Mouse (Mus musculus) gastrocnemius, adult 2 months (tissue): ENCODE data around the gene Pafah1b3. TPM values are rescaled to one million over a fixed set of nuclear protein-coding genes. Genes with fewer than 3 reads are reported as not detected.
A peak's percentile ranks its signal among the peaks of the same experiment; 100 is the strongest.

Source experiments
- DNase-seq: peaks from one replicate; pipeline ENCODE4 v3.0.0; 2022
- H3K27ac ChIP-seq: fragments of 200-600 bp; 2 replicates; pipeline ENCODE4 v1.8.1; 2022; ENCODE audit warnings: mild to moderate bottlenecking
- H3K4me3 ChIP-seq: fragments of 200-600 bp; 2 replicates; pipeline ENCODE4 v1.8.1; 2022; ENCODE audit warnings: mild to moderate bottlenecking, moderate library complexity
- CTCF ChIP-seq: fragments of 200-600 bp; IDR thresholded peaks from 2 replicates; pipeline ENCODE4 v1.8.1; 2022; ENCODE audit warnings: antibody characterized with exemption, mild to moderate bottlenecking, moderate library complexity
- intact Hi-C: fragments of 180-260 bp; cut with DNase I; formaldehyde crosslinking; loops from one replicate; pipeline ENCODE4 v1.15.1; 2025
- total RNA-seq, 2 experiments: library from RNA; stranded (reverse); gene quantifications; 2 replicates each; pipeline ENCODE4 v1.2.3; 2021

Pafah1b3 gene
- total RNA-seq, 2 experiments from 2014 or later = 0.38 to 0.86 TPM

DNA sequence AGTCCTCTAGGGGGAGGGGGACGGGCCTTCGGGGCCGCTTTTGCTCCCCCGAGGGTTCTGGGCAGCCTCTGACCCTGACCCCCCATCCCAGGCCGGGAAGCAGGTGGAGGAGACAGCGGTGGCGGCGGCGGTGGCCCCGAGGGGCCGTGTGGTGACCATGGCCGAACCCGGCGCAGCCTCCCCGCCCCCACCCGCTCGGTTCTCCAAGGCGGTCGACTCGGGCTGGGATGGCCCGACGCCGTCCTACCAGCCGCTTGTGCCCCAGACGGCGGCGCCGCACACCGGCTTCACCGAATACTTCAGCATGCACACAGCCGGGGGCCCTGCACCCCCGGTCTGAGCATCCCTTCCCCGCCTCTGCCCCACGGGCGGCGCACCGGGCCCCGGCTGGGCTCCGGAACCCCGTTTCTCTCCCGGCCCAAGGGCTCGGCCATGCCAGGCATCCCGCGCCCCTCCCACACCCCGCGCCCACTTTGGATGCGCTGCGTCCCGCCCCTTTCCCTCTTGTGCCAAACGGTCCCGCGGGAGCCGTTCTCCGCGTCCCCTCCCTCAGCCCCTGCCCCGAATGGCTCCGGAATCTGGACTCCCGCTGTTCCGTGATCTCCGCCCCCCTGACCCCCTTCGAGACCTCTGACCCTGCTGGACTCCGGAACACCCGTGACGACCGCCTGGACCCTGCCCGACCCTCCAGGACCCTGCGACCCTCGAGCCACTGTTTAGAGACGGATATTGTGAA is 17.7 kb upstream of the Pafah1b3 start:
- TF ChIP-seq CTCF = no peak
- intact Hi-C loops = loop anchor here (1.0 to 5.0 kb wide), 2 partner anchors 67 to 74 kb away; no protein-coding TSS in a partner anchor
- DNase-seq = peak; percentile 45
- Histone ChIP-seq H3K27ac (no peak overlapping the region), H3K4me3 (peak overlapping the region; percentile 98)

DNA sequence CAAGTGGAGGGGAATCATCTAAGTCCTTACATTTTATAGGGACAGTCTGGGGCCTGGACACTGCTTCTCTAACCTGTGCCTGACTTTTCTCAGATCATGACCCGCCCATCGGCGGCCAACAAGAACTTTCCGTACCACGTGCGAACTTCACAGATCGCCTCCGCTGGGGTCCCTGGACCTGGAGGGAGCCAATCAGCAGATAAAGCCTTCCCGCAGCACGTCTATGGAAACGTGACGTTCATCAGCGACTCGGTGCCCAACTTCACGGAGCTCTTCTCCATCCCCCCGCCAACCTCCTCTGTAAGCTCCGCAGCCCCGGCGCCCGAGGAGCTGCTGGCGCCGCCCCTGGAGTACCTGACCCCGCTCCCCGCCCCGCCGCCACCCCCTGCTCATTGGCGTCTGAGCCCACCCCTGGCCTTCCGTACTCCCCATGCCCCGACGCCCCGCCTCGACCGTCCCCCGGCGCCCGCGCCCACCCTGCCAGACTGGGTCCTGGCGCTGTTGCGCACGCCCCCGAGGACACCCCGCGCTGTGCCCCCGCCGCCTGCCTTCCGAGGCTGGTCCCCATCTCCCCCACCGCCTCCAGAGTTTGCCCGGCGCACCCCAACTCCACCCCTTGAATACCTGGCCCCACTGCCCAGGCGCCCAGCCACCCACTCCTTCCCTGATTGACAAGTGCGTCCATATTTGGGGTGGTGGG is 17.0 kb upstream of the Pafah1b3 start:
- no peak for TF ChIP-seq CTCF
- intact Hi-C loops = loop anchor here (5.0 kb wide), 1 partner anchor 68 kb away; no protein-coding TSS in a partner anchor
- DNase-seq = peak; percentile 27
- Histone ChIP-seq H3K4me3 (peak overlapping the region; percentile 98), H3K27ac (no peak overlapping the region)

GRCm38 (mm10) chr7:25313325-25313724 is 15.5 kb upstream of the Pafah1b3 start:
- H3K27ac ChIP-seq = no peak overlapping the region
- H3K4me3 ChIP-seq = no peak overlapping the region
- no peak for DNase-seq
- no peak for TF ChIP-seq CTCF
- intact Hi-C loops = loop anchor here (2.0 kb wide), 1 partner anchor 29 kb away; no protein-coding TSS in a partner anchor

DNA sequence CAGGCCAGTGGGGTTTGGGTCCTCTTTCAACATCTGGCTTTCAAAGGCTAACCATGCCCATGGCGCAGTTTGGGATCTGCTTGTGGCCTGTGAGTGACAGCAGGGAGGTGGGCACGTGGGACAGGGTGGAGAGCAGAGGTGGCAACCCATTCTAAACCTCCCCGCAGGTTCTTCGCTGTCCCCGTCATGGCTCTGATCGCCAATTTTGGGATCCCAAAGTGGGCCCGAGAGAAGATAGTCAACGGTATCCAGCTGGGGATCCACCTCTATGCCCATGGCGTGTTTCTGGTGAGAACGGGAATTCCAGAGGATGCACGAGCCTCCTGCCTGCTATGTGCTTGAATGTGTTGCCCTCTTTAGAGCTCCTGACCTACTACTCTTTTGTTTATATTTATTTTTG is 13.4 kb upstream of the Pafah1b3 start:
- no peak for TF ChIP-seq CTCF
- no peak overlapping the region for H3K4me3 ChIP-seq
- H3K27ac ChIP-seq = no peak overlapping the region
- intact Hi-C loops = no loop called here
- no peak for DNase-seq

DNA sequence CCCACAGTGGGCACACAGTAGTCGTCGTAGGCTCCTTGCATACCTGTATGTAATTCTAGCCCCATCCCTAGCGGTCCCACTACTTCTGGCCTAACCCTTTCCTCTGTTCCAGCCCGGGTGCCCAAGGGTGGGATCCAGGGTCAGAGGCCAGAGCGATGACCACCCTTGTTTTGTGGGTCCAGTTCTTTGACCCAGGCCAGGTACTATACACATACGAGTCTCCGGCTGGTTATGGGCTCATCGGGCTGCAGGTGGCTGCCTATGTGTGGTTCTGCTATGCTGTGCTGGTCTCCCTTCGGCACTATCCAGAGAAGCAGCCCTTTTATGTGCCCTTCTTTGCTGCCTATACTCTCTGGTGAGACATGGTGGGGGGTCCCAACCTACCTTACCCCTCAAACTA is 11.6 kb upstream of the Pafah1b3 start:
- intact Hi-C loops = no loop called here
- Histone ChIP-seq H3K4me3 (no peak overlapping the region), H3K27ac (no peak overlapping the region)
- TF ChIP-seq CTCF = no peak
- peak; percentile 10 for DNase-seq

GRCm38 (mm10) chr7:25308702-25309318 is 11.0 kb upstream of the Pafah1b3 start:
- Histone ChIP-seq H3K4me3 (no peak overlapping the region), H3K27ac (no peak overlapping the region)
- peak; percentile 16 for DNase-seq
- TF ChIP-seq CTCF = no peak
- intact Hi-C loops = no loop called here

GRCm38 (mm10) chr7:25306614-25306996 is 8.8 kb upstream of the Pafah1b3 start:
- DNase-seq = no peak
- no peak overlapping the region for H3K4me3 ChIP-seq
- intact Hi-C loops = no loop called here
- TF ChIP-seq CTCF = no peak
- H3K27ac ChIP-seq = no peak overlapping the region

DNA sequence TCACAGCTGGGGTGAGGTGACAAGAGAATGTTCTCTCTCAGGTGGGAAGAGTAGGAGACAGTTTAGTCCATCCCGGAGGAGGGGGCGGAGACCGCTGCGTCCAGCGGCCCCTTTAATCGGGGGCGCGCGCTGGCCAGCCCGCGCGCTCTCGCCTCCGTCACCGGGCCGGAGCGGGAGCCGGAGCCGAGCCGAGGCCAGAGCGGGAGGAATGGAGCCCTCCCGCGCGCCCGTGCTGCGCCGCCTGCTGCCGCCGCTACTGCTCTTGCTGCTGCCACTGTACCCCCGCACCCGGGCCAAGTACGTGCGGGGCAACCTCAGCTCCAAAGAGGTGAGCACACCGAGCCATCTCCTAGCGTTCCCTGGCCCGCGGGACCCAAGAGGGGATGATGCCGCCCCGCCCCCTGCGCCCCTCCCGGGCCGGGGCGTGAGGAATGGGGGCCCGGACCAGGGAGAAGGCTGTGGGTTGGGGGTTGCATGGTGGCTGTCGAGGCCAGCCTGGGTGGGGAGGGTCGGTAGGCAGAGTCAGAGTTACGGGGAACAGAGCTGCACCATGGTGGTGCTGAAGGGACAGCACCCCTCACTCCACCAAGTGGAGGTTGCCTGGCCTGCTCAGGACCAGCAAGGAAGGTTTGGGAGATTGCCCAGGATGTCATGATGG is 8.3 kb upstream of the Pafah1b3 start, which contains the start of gene Tmem145:
Tmem145 (plus strand) TSS at position 151 of the 658 bp plus-strand sequence.
- 0 out of 2 replicates have a peak, but pooled peaks have one; percentile 0 for TF ChIP-seq CTCF
- intact Hi-C loops = no loop called here
- Histone ChIP-seq H3K27ac (no peak within 1 kb of the TSS), H3K4me3 (peak within 1 kb of the TSS; percentile 73)
- peak; percentile 49 for DNase-seq

- TF ChIP-seq CTCF = no peak
- Histone ChIP-seq H3K4me3 (peak overlapping the region; percentile 73), H3K27ac (no peak overlapping the region)
- intact Hi-C loops = no loop called here
- no peak for DNase-seq
These were observed 7.7 kb upstream of the Pafah1b3 start for GRCm38 (mm10) chr7:25305481-25305880.

DNA sequence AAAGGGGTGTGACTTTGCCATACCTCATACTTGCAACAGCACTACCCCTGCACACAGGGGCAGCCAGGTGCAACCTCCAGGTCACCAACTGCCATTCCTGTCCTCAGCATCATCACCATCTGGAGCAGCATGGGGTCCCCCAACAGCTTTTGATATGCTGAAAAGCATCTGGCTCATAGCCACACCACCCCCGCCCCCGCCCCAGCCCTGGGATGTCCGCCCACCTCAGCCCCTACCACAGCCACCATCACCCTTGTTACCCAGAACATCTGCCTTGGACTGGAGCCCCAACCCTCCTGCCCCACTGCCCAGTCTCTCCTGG is 5.9 kb upstream of the Pafah1b3 start:
- intact Hi-C loops = no loop called here
- DNase-seq = peak; percentile 12
- no peak overlapping the region for H3K27ac ChIP-seq
- no peak overlapping the region for H3K4me3 ChIP-seq
- TF ChIP-seq CTCF = no peak

DNA sequence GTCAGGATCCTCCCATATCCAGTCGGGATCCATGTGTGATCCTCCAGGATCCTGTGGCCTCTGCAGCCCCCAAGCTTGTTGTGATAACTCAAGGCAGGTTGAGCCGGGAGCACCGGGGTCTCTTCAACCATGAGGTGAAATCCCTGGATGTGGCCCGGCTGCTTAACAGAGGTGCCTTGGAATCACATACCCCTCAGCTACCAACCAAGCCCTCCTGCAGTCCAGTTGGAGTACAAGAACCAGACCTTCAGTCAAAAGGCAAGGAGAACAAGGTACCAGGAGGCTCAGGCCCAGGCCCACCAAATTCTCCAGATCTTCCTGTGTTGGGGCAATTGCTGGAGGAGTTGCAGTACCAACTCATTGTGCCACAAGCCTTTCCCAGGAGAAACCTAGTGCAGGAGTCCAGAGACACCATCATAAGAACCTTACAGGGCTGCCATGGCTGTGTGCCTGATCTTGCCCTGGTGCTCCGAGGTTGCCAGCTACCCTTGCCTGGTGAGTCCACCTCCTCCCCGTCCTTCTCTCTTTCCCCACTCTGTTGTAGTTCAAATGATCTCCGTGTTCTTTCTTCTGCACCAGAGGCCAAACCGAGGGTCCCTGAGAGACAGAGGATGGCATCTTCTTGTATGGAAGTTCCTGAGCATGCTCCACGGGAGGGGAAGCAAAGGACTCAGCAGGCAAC is 5.4 kb upstream of the Pafah1b3 start:
- Histone ChIP-seq H3K27ac (no peak overlapping the region), H3K4me3 (no peak overlapping the region)
- intact Hi-C loops = no loop called here
- DNase-seq = peak; percentile 13
- no peak for TF ChIP-seq CTCF

- peak; percentile 29 for DNase-seq
- H3K27ac ChIP-seq = no peak within 1 kb of the TSS
- H3K4me3 ChIP-seq = no peak within 1 kb of the TSS
- TF ChIP-seq CTCF = no peak
- intact Hi-C loops = no loop called here
These were observed 3.3 kb upstream of the Pafah1b3 start, which contains the start of gene Prr19 for GRCm38 (mm10) chr7:25301063-25301462. TSS of gene Prr19 (plus strand) at chr7:25301411.
